Mouse (Mus musculus): Measurements from ENCODE around the gene Slc6a9.

Gene Slc6a9

GRCm38 (mm10) chr4:117912685-117913273, 78.5 kb downstream of the Slc6a9 start:
- no peak for DNase-seq (ENCODE audit: low spot score)

- DNase-seq (ENCODE audit: low spot score), result peak; percentile 56
These were observed 79.1 kb downstream of the Slc6a9 start for GRCm38 (mm10) chr4:117913421-117913820.

GRCm38 (mm10) chr4:117914031-117914430, 79.7 kb downstream of the Slc6a9 start:
- no peak for DNase-seq (ENCODE audit: low spot score)

- peak; percentile 93 for DNase-seq (ENCODE audit: low spot score)
These were observed 80.5 kb downstream of the Slc6a9 start, which contains the start of gene Ipo13 for GRCm38 (mm10) chr4:117914591-117915442. Gene Ipo13 (minus strand): TSS chr4:117914999.

DNA sequence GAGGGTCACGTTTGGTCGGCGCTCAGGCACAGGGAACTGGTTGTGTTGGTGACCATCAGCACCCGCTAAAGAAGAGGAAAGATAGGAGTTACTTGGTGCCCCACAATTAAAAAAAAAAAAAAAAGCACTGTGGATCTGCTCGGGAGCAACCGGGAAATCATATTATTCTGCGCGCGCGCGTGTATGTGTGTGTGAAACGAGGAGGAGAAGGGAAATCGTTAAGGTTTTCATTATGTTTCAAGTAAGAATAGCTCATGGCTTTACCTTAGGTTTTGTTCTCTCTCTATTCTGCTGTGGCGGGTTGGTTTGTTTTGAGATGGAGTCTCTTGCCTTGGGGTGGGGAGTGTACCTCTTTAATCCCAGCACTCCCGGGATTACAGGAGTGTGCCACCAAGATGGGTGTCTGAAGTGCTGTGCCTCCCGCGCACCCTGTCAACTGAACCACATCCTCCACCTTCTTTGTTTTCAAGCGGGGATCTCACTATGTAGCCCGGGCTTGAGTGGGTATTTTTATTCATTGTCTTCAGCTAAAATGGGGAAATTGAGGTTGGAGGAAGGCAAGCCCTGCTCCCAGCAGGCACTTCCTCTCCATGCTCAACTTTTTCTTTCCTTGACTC, 81.3 kb downstream of the Slc6a9 start:
- DNase-seq (ENCODE audit: low spot score), result no peak

GRCm38 (mm10) chr4:117916386-117916785, 82.1 kb downstream of the Slc6a9 start:
- DNase-seq (ENCODE audit: low spot score), result no peak

GRCm38 (mm10) chr4:117917402-117917801, 83.1 kb downstream of the Slc6a9 start:
- no peak for DNase-seq (ENCODE audit: low spot score)

DNA sequence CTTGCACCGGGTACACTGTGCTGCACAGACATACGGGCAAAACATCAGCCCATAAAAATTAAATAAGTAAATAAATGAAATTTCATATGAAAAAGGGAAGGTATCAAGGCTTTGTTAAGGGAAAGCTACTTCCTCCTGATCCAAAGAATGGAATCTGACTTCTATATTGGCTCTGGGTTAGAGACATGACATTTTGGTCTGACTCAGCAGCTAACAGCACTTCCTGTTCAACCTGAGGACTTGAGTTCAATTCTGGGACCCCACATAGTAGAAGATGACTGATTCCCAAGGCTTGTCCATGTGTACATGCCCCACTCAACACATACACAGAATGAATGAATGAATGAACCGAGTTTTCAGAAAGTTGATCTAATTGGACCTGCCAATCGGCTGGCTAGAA, 83.5 kb downstream of the Slc6a9 start:
- DNase-seq (ENCODE audit: low spot score), result no peak

DNA sequence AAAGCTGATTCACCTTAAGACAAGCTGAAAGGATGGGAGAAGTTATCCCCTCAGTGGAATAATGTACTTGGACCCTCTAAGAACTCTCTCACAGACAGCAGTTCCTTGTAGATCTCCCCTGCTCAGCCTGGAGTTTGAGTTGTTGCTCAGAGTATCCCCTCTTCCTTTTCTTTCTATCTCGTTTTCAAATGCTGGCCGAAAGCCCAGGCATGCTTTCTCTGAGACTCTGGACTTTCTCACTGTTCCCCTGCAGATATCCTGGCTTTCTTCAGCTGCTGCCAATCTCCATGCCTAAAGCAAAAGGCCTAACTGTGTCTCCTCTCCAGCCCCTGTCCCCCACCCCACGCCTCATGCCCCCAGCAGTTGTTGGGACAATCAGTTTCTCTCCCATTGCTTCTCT, 84.0 kb downstream of the Slc6a9 start:
- DNase-seq (ENCODE audit: low spot score), result no peak

DNA sequence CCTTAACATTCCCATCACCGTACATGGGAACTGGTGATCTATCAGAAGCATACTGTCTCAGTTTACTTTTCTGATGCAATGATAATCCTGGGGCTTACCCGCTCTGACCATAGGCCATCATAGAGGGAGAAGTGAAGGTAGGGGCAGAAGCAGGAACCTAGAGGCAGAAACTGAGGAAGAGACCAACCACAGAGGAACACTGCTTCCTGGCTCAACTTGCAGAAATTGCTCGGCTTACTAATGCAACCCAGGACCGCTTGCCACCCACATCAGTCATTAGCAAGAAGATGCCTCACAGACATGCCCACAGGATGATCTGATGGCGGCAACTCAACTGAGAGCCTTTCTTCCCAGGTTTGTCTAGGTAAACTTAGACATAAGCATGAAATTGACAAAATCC, 84.5 kb downstream of the Slc6a9 start:
- DNase-seq (ENCODE audit: low spot score), result no peak

- no peak for DNase-seq (ENCODE audit: low spot score)
These were observed 87.1 kb downstream of the Slc6a9 start for GRCm38 (mm10) chr4:117921358-117921757.

- no peak for DNase-seq (ENCODE audit: low spot score)
These were observed 89.1 kb downstream of the Slc6a9 start for GRCm38 (mm10) chr4:117923450-117923849.

All from testis, postnatal 10 days (tissue).